Mouse (Mus musculus): ENCODE measurements around the gene Prdx5.

The Prdx5 gene

DNA sequence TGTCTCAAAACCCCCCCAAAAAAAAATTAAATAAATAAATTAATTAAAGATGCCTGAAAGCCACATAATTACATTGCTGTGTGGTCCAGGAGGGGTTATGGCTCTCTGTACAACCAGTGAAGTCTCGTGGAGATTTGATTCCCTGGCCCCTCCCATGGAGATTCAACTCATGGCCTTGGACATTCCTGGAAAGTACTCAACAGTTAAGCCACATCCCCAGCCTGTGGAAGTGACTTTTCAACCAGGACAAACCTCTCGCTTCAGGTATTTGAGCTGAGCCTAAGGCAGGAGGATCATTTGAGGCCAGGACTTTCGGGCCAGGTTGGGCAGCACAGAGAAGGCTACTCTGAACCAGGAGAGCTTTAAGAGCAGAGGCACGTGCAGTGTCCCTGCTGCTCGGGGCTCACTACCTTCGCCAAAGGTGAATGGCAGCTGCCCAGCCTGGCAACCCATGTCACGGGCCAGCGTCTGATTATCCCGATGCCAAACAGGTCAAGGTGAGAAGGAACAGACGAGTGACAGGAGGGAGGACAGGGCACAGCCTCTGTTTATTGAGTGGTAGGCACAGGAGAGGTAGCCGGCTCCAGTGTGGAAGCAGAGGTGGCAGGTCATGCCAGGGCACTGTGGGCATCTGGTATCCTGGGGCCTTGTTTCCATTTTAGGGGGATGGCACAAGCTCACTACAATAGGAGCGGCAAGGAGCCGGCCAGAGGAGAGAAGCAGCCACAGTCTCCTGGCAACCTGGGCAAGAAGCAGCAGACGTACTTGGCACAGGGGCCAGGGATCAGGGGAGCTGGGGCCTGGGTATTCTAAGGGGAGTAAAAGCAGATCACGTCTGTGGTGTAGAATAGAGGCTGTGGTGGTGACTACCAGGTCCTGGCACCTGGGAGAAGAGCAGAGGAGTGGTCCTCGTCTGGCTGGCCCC is 27.9 kb upstream of the Prdx5 start:
- in situ Hi-C loops (cut with MboI, MseI), result loop anchor here (10.0 kb wide), 1 partner anchor 283 kb away; no protein-coding TSS in a partner anchor

DNA sequence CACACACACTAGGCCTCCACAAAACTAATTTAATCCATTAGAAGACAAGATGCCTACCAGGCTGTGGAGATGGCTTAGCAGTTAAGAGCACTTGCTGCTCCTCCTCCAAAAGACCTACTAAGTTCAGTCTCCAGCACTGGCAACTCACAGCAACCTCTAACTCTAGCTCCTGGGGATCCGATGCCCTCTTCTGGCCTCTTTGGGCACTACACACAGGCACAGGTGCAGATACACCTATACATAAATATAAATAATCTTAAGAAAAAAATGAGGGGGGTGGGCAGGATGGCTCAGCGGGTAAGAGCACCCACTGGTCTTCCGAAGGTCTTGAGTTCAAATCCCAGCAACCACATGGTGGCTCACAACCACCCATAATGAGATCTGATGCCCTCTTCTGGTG is 26.4 kb upstream of the Prdx5 start:
- in situ Hi-C loops (cut with MboI, MseI), result loop anchor here (10.0 kb wide), 1 partner anchor 281 kb away; no protein-coding TSS in a partner anchor

DNA sequence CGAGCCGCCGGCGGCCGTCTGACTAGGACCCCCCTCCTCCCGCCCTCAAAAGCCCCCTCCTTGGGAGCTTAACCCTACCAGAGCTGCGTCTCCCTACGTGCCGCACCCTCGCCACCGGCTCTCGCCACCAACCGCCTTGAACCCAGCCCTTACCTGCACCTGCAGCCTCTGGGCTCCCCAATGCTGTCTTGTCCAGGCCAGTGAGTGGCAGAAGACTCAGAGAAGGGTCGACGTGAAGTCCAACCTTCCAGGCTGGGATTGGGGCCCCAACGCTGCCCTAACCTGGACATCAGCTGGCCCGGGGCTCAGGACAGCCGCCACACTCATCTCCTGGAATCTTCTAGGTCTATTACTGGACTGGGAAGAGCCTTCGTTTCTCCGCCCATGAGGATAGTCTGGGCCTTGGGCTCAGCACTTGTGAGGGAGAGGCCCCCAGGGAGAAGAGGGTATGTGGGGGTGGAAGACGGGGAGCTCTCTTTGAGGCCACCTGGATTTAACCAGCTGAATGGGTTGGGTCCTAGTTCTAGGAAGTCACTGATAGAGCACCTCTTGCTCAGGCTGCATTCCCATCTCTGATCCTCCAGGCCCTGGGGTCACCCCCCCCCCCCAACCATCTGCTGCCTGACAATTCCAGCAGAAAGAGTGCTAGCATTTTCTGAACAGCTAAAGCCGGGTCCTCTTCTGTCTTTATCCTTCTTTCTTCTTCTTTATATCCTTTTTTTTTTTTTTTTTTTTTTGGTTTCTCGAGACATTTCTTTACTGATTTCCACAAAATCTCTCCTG is 24.5 kb upstream of the Prdx5 start, which contains the start of gene Kcnk4:
Kcnk4 (minus strand) TSS at position 321 of the 783 bp plus-strand sequence.
- in situ Hi-C loops (cut with MboI, MseI), result loop anchor here (10.0 kb wide), 1 partner anchor 280 kb away; no protein-coding TSS in a partner anchor

DNA sequence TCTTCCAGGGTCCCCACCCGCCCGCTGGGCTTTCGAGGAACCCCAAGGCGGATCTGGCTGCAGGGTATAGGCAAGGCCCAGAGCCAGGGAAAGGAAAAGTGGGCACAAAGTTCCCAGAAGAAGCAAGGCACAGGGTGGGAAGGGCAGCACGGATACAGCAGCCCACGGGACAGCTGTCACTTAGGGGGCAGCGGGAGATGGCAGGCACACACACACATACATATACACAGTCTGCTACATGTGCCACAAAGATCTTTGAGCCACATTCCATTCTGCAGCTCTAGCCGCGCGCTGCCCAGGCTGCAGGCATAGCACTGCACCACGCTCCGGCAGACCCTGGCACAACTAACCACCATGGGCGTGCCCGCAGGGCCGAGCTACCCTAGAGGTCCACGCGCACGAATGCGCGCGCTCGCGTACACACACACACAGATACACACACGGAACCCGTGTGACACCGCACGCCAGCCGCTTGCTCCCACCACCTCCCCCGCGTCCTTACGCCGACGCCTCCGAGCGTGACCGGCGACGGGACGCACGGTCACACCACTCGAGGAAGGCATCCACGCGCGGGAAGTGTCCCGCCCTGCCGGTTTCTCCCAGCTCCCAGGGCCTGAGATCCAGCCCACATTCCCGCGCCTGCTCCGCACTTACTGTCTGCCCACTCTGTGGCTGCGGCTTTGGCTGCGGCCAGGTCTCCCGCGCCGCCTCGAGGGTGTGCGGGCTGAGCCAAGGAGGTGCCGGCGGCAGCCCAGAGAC is 23.7 kb upstream of the Prdx5 start:
- in situ Hi-C loops (cut with MboI, MseI), result loop anchor here (10.0 kb wide), 1 partner anchor 279 kb away; no protein-coding TSS in a partner anchor

DNA sequence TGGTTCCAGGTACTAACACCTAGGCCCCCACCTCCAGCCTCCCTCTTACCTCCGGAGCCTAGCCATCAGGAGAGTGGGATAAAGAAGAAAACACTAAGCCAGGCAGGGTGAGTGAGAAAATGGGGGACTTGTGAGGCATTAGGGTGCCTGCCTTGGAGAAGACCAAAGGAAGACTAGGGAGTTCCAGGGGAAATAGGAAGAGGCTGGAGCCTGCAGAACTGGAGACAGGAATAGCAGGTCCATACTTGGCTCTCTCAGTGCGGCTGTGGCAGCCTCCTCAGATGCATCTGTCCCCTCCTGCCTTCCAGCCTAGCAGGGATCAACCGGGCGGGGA is 23.2 kb upstream of the Prdx5 start:
- in situ Hi-C loops (cut with MboI, MseI), result loop anchor here (10.0 kb wide), 1 partner anchor 278 kb away; no protein-coding TSS in a partner anchor

DNA sequence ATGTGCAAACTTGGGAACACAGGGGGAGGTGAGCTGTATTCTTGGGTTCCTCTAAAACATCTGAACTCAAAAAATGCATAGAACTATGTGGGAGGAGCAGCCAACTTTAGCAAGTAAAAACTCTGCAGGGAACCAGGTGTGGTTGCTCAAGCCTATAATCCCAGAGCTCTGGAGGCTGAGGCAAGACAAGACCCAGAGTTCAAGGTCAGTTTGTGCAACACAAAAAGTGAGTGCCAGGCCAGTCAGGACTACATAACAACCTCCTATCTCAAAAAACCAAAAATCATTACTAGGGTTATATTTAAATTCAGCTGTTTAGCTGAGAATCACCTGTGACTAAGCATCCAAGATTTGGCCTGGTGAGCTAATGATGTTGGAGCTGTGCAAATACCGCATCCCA is 22.1 kb upstream of the Prdx5 start:
- in situ Hi-C loops (cut with MboI, MseI), result loop anchor here (10.0 kb wide), 1 partner anchor 277 kb away; no protein-coding TSS in a partner anchor

DNA sequence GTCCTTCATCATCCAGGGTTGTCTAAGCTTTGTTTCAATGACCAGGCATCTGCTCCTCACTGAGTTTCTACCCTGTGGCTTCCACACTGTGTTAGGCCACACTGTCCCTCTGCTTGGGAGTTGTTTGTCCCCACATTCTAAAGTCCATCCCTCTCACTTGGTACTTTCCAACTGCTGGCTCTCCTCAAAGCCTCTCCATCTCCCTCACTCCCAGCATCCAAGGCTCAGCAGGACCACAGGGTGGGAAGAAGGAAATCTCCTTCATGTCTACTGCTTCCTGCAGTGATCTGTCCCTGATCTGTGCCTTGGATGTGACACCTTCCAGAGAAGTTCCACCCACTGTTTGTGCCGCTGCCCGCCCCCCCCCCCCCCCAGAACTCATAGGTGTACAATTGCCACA is 21.1 kb upstream of the Prdx5 start:
- in situ Hi-C loops (cut with MboI, MseI), result loop anchor here (10.0 kb wide), 1 partner anchor 276 kb away; no protein-coding TSS in a partner anchor

DNA sequence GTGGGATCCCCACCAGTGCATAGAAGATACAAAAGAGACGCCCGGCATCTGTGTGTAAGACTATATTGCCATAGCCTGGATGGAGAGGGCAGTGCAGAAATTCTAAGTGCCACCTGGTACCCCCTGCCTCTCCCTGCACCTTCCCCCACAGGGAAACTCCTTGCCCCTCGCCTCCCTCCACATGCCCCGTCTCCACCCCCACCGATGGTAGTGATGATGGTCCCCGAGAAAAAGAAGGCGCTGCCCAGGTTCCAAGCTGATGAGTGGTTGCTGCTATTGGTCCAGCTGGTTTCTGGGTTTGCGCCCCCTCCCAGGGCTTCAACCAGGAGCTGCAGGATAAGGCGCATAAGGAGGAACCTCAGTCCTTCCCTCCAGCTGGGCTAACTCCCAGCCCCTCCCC is 18.2 kb upstream of the Prdx5 start:
- in situ Hi-C loops (cut with MboI, MseI), result loop anchor here (10.0 kb wide), 1 partner anchor 1233 kb away; no protein-coding TSS in a partner anchor

DNA sequence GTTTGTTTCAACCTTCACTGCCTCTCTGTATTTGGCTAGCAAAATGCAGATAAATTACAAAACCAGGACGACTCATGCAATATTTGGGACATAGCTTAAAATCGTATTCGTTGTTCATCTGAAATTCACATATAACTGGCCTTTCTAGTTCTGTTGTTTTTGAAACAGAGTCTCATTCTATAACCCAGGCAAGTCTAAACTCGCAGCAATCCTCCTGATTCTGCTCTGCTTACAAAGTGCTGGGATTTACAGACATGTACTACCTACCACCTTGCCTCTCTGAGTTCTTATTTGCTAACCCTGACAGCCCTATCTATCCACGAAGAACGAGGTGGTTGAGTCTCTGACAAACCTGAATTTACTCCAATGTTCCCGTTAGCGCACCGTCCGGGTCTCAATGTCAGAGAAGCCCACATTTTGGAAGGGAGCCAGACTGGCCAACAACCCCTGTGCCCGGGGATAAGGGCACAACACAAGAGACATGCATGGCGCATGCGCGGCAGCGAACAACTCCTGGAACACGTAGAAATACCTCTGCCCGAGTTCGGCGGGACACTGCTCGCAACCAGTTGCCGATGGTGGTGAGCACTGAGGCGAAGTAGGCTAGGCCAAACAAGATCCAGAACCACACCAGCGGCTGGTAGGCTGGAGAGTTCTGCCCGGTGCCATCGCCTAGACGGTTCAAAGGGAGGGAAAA is 16.8 kb upstream of the Prdx5 start:
- in situ Hi-C loops (cut with MboI, MseI), result loop anchor here (10.0 kb wide), 1 partner anchor 1232 kb away; no protein-coding TSS in a partner anchor

DNA sequence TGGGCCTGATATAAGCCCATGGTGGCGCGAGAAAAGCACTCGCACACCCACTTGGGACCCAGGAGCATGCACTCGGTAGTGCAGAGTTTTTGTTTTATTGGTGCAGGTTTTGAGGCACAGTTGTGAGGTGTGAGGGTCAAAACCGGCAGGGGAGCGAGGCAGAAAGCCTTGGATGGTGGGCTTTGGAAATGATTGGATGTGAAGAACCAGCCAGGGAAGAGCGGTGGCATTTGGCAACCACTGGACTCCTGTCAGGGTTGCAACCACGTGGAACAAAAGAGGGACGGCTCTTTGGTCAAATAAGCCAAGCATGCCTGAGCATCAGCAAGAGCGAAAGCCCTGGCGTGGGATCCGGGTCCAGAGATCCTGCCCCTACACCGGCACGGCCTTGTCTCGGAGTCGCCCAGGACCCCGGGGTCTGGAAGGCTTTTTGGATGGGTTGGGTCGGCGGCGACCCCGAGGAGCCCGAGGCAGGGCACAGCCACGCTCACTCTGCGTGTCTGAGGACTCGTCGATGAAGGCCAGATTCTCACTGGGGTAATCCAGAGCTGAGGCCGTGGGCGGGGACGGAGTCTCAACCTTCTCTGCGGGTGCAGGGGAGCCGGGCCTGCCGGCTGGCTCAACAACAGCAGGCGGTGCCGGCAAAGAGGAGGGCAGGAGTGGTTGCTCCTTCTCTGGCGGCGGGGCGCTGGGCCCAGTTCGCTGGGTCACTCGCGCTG is 15.9 kb upstream of the Prdx5 start:
- in situ Hi-C loops (cut with MboI, MseI), result loop anchor here (10.0 kb wide), 1 partner anchor 1231 kb away; no protein-coding TSS in a partner anchor

DNA sequence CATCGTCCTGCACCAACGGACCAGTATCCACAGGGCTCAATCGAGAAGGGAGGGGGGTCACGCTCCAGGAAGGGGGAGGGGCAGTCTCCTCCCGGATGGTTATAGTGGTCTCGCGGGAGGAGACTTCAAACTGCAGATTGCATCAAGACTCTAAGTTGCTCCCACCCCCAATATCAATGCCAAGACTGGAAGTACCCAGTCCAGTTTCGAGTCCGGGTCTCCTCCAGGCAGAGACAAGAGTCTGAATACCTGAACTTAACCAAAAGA is 15.3 kb upstream of the Prdx5 start, which contains the start of gene Catsperz:
Catsperz (minus strand) TSS at position 74 of the 267 bp plus-strand sequence.
- in situ Hi-C loops (cut with MboI, MseI), result loop anchor here (10.0 kb wide), 1 partner anchor 1230 kb away; no protein-coding TSS in a partner anchor

DNA sequence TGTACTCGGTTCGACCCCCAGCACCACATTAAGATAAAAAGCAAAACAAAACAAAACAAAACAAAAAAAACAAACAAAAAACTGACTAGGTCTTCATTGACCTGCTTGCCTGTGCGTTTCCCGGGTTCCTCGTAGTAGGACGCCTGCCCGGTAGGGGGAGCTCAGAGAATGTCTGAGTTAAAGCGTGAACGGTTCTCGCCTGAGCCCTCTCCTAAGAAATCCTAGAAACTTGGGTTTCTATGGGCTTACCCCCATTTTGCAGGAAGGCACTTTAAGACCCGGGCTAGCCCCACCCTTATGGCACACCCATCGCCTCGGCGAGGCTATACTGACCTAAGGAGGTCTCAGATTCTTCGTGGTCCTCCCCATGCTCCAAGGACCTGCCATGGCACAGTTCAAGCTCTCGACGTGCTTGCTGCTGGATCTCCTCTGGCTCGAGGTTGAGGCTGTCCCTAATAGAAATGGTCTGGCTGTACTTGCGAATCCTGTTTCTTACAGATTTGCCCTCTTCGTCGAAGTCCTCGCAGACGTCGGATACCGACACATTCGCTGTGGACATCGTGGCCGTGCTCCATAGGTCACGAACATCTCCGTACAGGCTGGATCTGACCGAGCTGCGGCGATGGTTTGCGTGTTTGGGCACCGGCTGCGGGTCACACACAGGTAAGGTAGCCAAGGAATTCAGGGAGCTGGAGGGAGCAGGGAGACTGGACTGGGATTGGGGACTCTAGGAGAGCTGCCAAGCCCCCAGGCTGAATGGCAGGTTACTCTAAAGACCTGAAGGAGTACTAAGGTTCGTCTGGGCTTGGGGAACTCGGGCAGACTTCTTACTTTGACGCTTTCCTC is 14.8 kb upstream of the Prdx5 start:
- in situ Hi-C loops (cut with MboI, MseI), result loop anchor here (10.0 kb wide), 1 partner anchor 1230 kb away; no protein-coding TSS in a partner anchor

DNA sequence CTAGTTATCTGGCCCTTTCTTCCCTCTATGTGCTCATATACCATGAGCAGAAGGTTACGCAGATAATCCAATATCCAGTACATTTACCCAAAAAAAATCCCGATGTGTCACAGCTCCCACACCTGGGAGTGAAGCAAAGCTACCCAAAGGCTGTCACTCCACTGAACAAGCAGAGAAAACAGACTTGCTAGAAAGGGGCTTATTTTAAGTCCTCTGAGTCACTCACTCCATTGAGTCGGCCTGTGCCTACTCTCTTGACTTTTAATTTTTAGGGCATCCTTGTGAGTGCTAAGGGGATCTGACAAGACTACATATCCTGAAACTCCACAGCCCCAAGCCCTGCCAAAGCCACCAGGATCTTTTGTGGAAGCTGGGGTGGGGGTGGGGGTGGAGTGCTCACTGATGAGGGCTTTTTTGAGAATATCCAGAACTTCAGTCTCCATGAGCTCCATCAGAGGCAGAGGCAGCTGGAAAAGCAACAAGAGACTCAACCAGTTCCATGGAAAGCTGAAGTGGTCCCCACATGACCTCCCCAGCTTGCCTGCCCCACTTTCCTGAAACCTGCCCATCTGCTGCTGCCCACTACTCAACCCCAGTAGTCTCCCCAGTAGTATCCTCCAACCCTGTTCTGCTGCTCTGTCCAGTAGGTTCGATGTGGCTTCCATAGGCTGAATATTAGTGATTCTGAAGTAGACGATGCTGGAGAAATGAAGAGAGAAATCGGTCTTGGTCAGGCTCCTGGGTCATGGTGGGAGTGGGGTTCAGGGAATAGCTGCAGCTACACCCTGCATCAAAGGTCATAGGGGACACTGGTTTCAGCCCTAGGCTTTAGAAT is 13.2 kb upstream of the Prdx5 start:
- in situ Hi-C loops (cut with MboI, MseI), result loop anchor here (10.0 kb wide), 1 partner anchor 1228 kb away; no protein-coding TSS in a partner anchor

DNA sequence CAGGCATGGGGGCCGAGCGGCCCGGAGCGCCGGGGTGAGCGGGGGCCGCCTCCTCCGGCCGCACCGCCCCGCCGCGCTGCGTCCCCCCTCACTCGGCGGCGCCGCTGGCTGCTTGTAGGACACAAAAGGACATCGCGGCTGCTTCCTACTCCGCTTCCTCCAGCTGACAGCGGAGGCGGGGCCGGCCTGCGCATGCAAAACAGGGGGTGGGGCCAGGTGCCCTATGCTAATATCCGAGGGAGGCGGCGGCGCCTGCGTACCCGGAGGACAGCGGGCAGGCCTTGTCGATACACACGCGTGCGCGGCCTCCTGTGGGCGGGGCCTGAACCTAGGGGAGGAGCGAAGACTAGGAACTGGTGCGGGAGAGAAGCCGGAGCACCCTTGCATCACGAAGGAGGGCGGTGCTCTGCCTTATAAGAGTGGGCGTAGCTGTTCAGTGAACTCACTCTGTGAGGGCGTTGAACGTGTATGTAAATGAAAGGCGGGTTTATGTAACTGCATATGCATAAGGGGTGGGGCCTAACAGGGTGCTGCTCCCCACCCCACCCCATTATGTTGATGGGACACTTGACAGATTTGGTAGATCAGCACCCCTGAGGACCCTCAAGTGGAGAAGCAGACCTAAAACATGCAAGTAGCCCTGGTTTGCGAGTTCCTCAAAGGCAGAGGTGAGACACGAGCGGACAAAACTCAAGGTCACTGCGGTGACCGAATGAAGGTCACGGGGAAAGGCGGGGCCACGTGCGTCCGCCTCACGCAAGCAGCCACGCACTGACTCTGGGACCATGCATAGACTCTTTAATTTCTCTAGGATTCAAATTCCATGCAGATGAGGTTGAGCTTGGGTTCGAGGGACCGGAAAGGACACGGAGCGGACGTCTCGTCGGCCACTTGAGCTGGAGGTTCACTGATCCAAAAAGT is 12.0 kb upstream of the Prdx5 start, which contains the start of gene Esrra:
Esrra (minus strand) TSS at position 167 of the 921 bp plus-strand sequence.
- in situ Hi-C loops (cut with MboI, MseI), result loop anchor here (10.0 kb wide), 1 partner anchor 1227 kb away; no protein-coding TSS in a partner anchor

DNA sequence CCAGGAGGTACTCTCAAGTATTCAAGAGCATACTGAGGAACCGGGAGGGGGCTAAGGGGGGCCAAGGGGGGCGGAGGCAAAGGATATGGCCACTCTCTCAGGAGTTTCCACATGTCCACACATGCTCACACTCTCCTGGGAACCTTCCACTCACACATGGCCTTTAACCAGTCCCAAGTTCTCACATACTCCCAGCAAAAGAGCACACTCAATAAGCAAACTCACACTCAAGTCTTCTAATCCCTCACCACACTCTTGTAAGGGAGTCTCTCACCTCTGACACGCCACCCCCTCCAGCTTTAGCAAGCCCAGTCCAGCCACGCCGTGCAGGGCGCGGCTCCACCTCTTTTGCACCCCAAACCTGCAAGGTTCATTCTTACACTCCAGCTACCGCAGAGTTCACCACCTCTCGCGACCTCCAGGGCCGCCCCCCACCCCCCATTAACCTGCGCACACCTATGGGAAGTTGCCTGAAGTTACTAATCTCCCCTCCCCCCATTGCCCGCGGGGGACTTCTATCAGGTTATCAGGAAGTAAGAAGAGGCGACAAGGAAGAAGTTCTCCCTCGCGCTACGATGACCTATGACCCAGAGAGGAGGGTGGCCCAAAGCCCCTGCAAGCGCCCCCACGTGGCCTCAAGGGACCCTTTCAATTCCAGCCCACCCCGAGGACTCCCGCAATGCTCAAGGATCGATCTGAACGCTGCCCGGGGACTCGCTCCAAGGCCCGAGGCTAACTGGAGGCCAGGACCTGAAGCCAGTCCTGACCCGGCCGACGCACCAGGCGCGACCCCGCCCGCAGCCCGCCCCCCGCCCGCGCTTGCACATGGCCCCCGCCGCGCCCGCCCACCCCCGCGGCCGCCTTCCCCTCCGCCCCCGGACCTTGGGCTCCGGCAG is 11.1 kb upstream of the Prdx5 start:
- in situ Hi-C loops (cut with MboI, MseI), result loop anchor here (10.0 kb wide), 1 partner anchor 1226 kb away; no protein-coding TSS in a partner anchor

Data from T-helper 1 cell (primary cell).